Mouse (Mus musculus) MEL (cell line): ENCODE results near the gene Olfr137. TPM values are rescaled to one million over a fixed set of nuclear protein-coding genes. Genes with fewer than 3 reads are reported as not detected.

Source experiments
- DNase-seq: peaks from one replicate; pipeline ENCODE4 v3.0.0; 2011; ENCODE audit warnings: low read depth, low spot score
- H3K27ac ChIP-seq: 2 replicates; pipeline ENCODE4 v1.5.1; 2012; ENCODE audit warnings: low read depth, mild to moderate bottlenecking, control low read depth, low read length, moderate library complexity; ENCODE audit not compliant: control insufficient read depth
- H3K27me3 ChIP-seq, 2 experiments: fragments of 150-350 bp in 1 of 2; sonication (generic) in 1 of 2; 2 replicates each; pipeline ENCODE4 v1.6.1; 2012; ENCODE audit warnings: low read length in 2 of 2, mild to moderate bottlenecking in 2 of 2, improper control_type of control experiment in 1 of 2, moderate library complexity in 1 of 2; ENCODE audit not compliant: insufficient read depth in 2 of 2, control insufficient read depth in 1 of 2
- H3K36me3 ChIP-seq, 2 experiments: 2 replicates each; pipeline ENCODE4 v1.6.1; 2012 to 2014; ENCODE audit warnings: low read length in 2 of 2, improper control_type of control experiment in 1 of 2, inconsistent platforms in 1 of 2, mild to moderate bottlenecking in 1 of 2; ENCODE audit not compliant: insufficient read depth in 2 of 2, control insufficient read depth in 1 of 2
- H3K4me1 ChIP-seq, 2 experiments: fragments of 150-350 bp in 1 of 2; sonication (generic) in 1 of 2; 2 replicates each; pipeline ENCODE4 v1.6.1; 2012; ENCODE audit warnings: low read length in 2 of 2, improper control_type of control experiment in 1 of 2, mild to moderate bottlenecking in 1 of 2; ENCODE audit not compliant: insufficient read depth in 2 of 2, control insufficient read depth in 1 of 2
- H3K4me3 ChIP-seq, 2 experiments: fragments of 150-350 bp in 1 of 2; sonication (generic) in 1 of 2; 2 replicates each; pipeline ENCODE4 v1.5.1; 2012; ENCODE audit warnings: low read depth in 2 of 2, low read length in 2 of 2, mild to moderate bottlenecking in 2 of 2, moderate library complexity in 2 of 2, control low read depth in 1 of 2, improper control_type of control experiment in 1 of 2; ENCODE audit not compliant: control insufficient read depth in 1 of 2, insufficient read depth in 1 of 2
- H3K79me2 ChIP-seq: 2 replicates; pipeline ENCODE4 v1.6.1; 2012; ENCODE audit warnings: mild to moderate bottlenecking, low read length, moderate library complexity; ENCODE audit not compliant: control insufficient read depth, poor library complexity, insufficient read depth
- H3K9ac ChIP-seq: 2 replicates; pipeline ENCODE4 v1.6.1; 2012; ENCODE audit warnings: low read depth, mild to moderate bottlenecking, control low read depth, low read length, moderate library complexity; ENCODE audit not compliant: control insufficient read depth, poor library complexity, severe bottlenecking
- H3K9me3 ChIP-seq: fragments of 150-350 bp; sonication (generic); replicated peaks from 2 replicates; pipeline ENCODE4 v1.6.1; 2012; ENCODE audit warnings: mild to moderate bottlenecking, low read length, improper control_type of control experiment, moderate library complexity; ENCODE audit not compliant: insufficient read depth
- CHD1 ChIP-seq: IDR thresholded peaks from 2 replicates; pipeline ENCODE4 v1.6.1; 2012; ENCODE audit warnings: low read depth, mild to moderate bottlenecking, inconsistent platforms, low read length, improper control_type of control experiment
- CTCF ChIP-seq, 3 experiments: IDR thresholded peaks in 2 of 3; conservative IDR thresholded peaks in 1 of 3; 2 replicates each; pipeline ENCODE4 v1.5.1; 2011 to 2012; ENCODE audit warnings: low read length in 3 of 3, low read depth in 2 of 3, mild to moderate bottlenecking in 2 of 3, improper control_type of control experiment in 1 of 3, inconsistent platforms in 1 of 3, mixed read lengths in 1 of 3, moderate library complexity in 1 of 3; ENCODE audit not compliant: control insufficient read depth in 1 of 3, insufficient read depth in 1 of 3, poor library complexity in 1 of 3, severe bottlenecking in 1 of 3
- GABPA ChIP-seq: IDR thresholded peaks from 2 replicates; pipeline ENCODE4 v1.6.1; 2012; ENCODE audit warnings: low read depth, mild to moderate bottlenecking, inconsistent platforms, low read length, improper control_type of control experiment, moderate library complexity
- GATA1 ChIP-seq: IDR thresholded peaks from 2 replicates; pipeline ENCODE4 v1.6.1; 2011; ENCODE audit warnings: low read depth, low read length, improper control_type of control experiment
- HCFC1 ChIP-seq: IDR thresholded peaks from 2 replicates; pipeline ENCODE4 v1.6.1; 2012; ENCODE audit warnings: low read depth, mild to moderate bottlenecking, inconsistent platforms, low read length, improper control_type of control experiment, moderate library complexity
- MAZ ChIP-seq: IDR thresholded peaks from 2 replicates; pipeline ENCODE4 v1.6.1; 2012; ENCODE audit warnings: low read depth, mild to moderate bottlenecking, inconsistent platforms, low read length, improper control_type of control experiment
- MYB ChIP-seq: IDR thresholded peaks from 2 replicates; pipeline ENCODE4 v1.6.1; 2011; ENCODE audit warnings: mild to moderate bottlenecking, low read depth, low read length, improper control_type of control experiment
- NELFE ChIP-seq: IDR thresholded peaks from 2 replicates; pipeline ENCODE4 v1.6.1; 2011; ENCODE audit warnings: low read depth, low read length, improper control_type of control experiment
- POLR2A ChIP-seq, 2 experiments: IDR thresholded peaks; 2 replicates each; pipeline ENCODE4 v1.6.1; 2011 to 2012; ENCODE audit warnings: low read length in 2 of 2, mild to moderate bottlenecking in 2 of 2, control low read depth in 1 of 2, improper control_type of control experiment in 1 of 2, low read depth in 1 of 2, moderate library complexity in 1 of 2; ENCODE audit not compliant: control insufficient read depth in 1 of 2, insufficient read depth in 1 of 2, poor library complexity in 1 of 2
- POLR2AphosphoS2 ChIP-seq: IDR thresholded peaks from 2 replicates; pipeline ENCODE4 v1.6.1; 2011; ENCODE audit warnings: low read length, improper control_type of control experiment
- POLR2AphosphoS5 ChIP-seq: IDR thresholded peaks from 2 replicates; pipeline ENCODE4 v1.6.1; 2012; ENCODE audit warnings: low read depth, borderline replicate concordance, mild to moderate bottlenecking, inconsistent platforms, low read length, moderate library complexity, mixed read lengths
- RAD21 ChIP-seq: IDR thresholded peaks from 2 replicates; pipeline ENCODE4 v1.6.1; 2011; ENCODE audit warnings: mild to moderate bottlenecking, low read depth, low read length, improper control_type of control experiment
- RCOR1 ChIP-seq: IDR thresholded peaks from 2 replicates; pipeline ENCODE4 v1.6.1; 2012; ENCODE audit warnings: low read depth, mild to moderate bottlenecking, inconsistent platforms, low read length, improper control_type of control experiment
- SMC3 ChIP-seq: IDR thresholded peaks from 2 replicates; pipeline ENCODE4 v1.6.1; 2011; ENCODE audit warnings: low read depth, low read length, improper control_type of control experiment
- TBP ChIP-seq: IDR thresholded peaks from 2 replicates; pipeline ENCODE4 v1.8.0; 2011; ENCODE audit warnings: low read depth, low read length, improper control_type of control experiment
- UBTF ChIP-seq: IDR thresholded peaks from 2 replicates; pipeline ENCODE4 v1.6.1; 2012; ENCODE audit warnings: low read depth, mild to moderate bottlenecking, inconsistent platforms, low read length, improper control_type of control experiment, moderate library complexity, borderline replicate concordance; ENCODE audit not compliant: insufficient read depth
- ZMIZ1 ChIP-seq: IDR thresholded peaks from 2 replicates; pipeline ENCODE4 v1.6.1; 2012; ENCODE audit warnings: low read depth, mild to moderate bottlenecking, inconsistent platforms, low read length, improper control_type of control experiment, moderate library complexity
- polyA plus RNA-seq, 2 experiments: library from polyadenylated mRNA; stranded (reverse) in 1 of 2; unstranded in 1 of 2; fragments of >175 nt in 1 of 2; fragments of >200 nt in 1 of 2; gene quantifications; 2 replicates each; pipeline versions ENCODE4 v1.2.1 to v1.2.4; 2012; ENCODE audit warnings: low replicate concordance in 2 of 2, low read depth in 1 of 2; ENCODE audit not compliant: insufficient read length in 2 of 2, insufficient read depth in 1 of 2, missing spikeins in 1 of 2
- total RNA-seq: library from RNA; depleted of rRNA; stranded (reverse); fragments of 300-350 nt; gene quantifications from 2 replicates; pipeline ENCODE4 v1.2.3, GENCODE M21; 2012; rRNA removed

Gene Olfr137
- not detected in 2 replicates for total RNA-seq
- polyA plus RNA-seq = not detected

- Histone ChIP-seq H3K36me3 (no peaks in the 10 kb centered on the region), H3K9ac (no peak within 1 kb of the TSS), H3K4me1 (no peaks in the 10 kb centered on the region), H3K27ac (no peak within 1 kb of the TSS), H3K9me3 (no peaks in the 10 kb centered on the region), H3K4me3 (no peak within 1 kb of the TSS), H3K79me2 (no peaks in the 10 kb centered on the region), H3K27me3 (no peaks in the 10 kb centered on the region)
- TF ChIP-seq RCOR1 = no peak
- TF ChIP-seq HCFC1 = no peak
- TF ChIP-seq POLR2A (IDR thresholded peaks at IDR 0.05; ENCODE audit: control insufficient read depth in 1 of 2, insufficient read depth in 1 of 2, low read depth in 1 of 2, low read length in 2 of 2, poor library complexity in 1 of 2) = no peak
- no peak for TF ChIP-seq UBTF
- no peak for TF ChIP-seq TBP
- no peak for TF ChIP-seq GABPA
- TF ChIP-seq CTCF (IDR thresholded peaks at IDR 0.05 in 2 of 3, conservative IDR thresholded peaks at IDR 0.05 in 1 of 3; ENCODE audit: control insufficient read depth in 1 of 3, insufficient read depth in 1 of 3, low read depth in 2 of 3, low read length in 3 of 3, poor library complexity in 1 of 3, severe bottlenecking in 1 of 3) = no peak
- no peak for TF ChIP-seq MYB
- no peak for TF ChIP-seq SMC3
- no peak for TF ChIP-seq CHD1
- no peak for TF ChIP-seq GATA1
- no peak for DNase-seq
Observed at GRCm38 (mm10) chr17:38307470-38307869, at the start of gene Olfr137. Olfr137 (minus strand) TSS chr17:38307570.

- H3K36me3 ChIP-seq = no peaks in the 10 kb centered on the region
- no peaks in the 10 kb centered on the region for H3K79me2 ChIP-seq
- H3K27ac ChIP-seq = no peak within 1 kb of the TSS
- no peak within 1 kb of the TSS for H3K4me3 ChIP-seq
- H3K9ac ChIP-seq = no peak within 1 kb of the TSS
- H3K9me3 ChIP-seq = no peaks in the 10 kb centered on the region
- no peak for TF ChIP-seq HCFC1
- TF ChIP-seq MYB = no peak
- TF ChIP-seq RAD21 = no peak
- TF ChIP-seq GABPA = no peak
- no peak for TF ChIP-seq MAZ
- no peak for TF ChIP-seq GATA1
- TF ChIP-seq POLR2AphosphoS5 = no peak
- TF ChIP-seq ZMIZ1 = no peak
- no peak for TF ChIP-seq POLR2AphosphoS2
- no peak for TF ChIP-seq NELFE
- no peaks in the 10 kb centered on the region for H3K4me1 ChIP-seq
- DNase-seq = no peak
- no peaks in the 10 kb centered on the region for H3K27me3 ChIP-seq
Observed at GRCm38 (mm10) chr17:38329531-38329930, 22.2 kb upstream of the Olfr137 start, which contains the start of gene Olfr136. Olfr136 (plus strand) TSS chr17:38329831.
